Mouse (Mus musculus): ENCODE data around the gene Kcnc2.

DNA sequence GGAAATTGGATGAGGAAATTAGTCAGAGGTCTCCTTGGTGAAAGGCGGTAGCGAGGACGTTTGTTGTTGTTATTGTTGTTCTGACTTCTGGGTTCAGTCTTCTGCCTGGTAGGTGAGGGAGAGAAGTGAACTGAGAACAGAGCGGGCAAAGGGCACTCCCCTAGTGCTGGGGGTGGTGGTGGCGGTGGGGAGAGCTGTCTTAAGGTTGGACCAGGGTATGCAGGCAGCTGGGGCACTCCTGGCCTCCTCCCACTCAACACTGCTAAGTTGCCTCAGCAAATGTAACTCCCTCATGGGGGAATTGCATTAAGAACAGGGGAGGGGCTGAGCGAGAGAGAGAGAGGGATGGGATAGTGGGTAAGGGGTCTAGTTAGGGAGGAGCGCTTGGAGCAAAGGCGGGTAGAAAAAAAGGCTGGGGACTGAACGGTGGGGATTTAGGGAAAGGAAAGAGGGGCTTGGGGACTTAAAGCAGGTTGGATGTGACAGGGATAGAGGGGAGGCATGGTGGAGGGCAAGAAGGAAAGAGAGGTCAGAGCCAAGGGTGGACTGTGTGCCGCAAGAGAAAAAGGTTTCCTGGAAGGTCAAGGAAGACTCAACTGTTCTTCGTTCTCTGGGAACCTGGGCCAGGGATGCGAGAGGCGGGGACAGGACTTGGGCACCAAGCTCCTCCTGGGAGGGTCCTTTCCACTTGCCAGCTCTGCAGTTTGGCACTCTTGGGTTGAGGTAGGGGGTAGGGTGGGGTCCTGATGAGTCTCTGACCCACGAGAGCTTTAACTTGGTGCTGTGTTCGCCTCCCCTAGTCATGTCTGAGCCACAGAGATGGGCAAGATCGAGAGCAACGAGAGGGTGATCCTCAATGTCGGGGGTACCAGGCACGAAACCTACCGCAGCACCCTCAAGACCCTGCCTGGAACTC, at the start of gene Kcnc2:
- TF ChIP-seq MAX (IDR thresholded peaks at IDR 0.05; ENCODE audit: low read depth) (no peak), USF1 (IDR thresholded peaks at IDR 0.05; ENCODE audit: low read depth) (no peak), POLR2A (IDR thresholded peaks at IDR 0.05; ENCODE audit: insufficient read length, low read depth) (no peak), CEBPB (IDR thresholded peaks at IDR 0.05; ENCODE audit: insufficient read depth, poor library complexity, severe bottlenecking) (no peak), MYOG (IDR thresholded peaks at IDR 0.05; ENCODE audit: control insufficient read depth in 1 of 3, insufficient read depth in 1 of 3, insufficient read length in 2 of 3, low read depth in 2 of 3) (no peak), POLR2AphosphoS2 (IDR thresholded peaks at IDR 0.05; ENCODE audit: insufficient read length, low read depth) (no peak), E2F4 (IDR thresholded peaks at IDR 0.05; ENCODE audit: insufficient read depth) (no peak), TCF3 (IDR thresholded peaks at IDR 0.05; ENCODE audit: insufficient read length, low read depth) (no peak), TCF12 (IDR thresholded peaks at IDR 0.05; ENCODE audit: insufficient read depth, poor library complexity, severe bottlenecking) (no peak), MYOD1 (IDR thresholded peaks at IDR 0.05; ENCODE audit: control insufficient read depth in 1 of 3, insufficient read length in 2 of 3, low read depth in 2 of 3) (no peak), REST (IDR thresholded peaks at IDR 0.05; ENCODE audit: insufficient read depth, insufficient read length) (no peak), SRF (IDR thresholded peaks at IDR 0.05; ENCODE audit: control insufficient read depth, insufficient read length, low read depth) (no peak)
